Mouse (Mus musculus) embryo, embryonic 10 days (tissue): Measurements from ENCODE around the gene Cd3d.

Experiments used
- DNase-seq: peaks from one replicate; pipeline ENCODE4 v3.0.0-alpha.2; 2015; ENCODE audit warnings: low spot score

Gene Cd3d

DNA sequence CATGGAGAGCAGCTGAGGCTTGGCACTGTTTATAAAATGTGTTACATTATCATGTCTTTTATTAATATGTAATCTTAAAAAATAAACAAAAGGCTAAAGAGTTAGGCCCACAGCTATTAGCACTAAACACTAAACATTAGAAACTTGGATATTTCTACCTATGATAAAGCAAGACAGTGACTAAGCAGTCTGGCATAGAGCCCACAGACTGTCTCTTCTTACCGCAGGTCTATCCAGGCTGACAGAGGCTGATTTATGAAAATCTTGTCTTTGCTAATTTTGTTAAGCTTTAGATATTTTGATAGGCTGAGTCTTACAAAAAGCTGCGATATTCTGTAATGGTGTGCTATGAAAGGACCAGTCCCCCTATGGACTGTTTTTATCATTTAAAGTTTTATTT lies 11.7 kb downstream of the Cd3d start:
- DNase-seq: no peak

DNA sequence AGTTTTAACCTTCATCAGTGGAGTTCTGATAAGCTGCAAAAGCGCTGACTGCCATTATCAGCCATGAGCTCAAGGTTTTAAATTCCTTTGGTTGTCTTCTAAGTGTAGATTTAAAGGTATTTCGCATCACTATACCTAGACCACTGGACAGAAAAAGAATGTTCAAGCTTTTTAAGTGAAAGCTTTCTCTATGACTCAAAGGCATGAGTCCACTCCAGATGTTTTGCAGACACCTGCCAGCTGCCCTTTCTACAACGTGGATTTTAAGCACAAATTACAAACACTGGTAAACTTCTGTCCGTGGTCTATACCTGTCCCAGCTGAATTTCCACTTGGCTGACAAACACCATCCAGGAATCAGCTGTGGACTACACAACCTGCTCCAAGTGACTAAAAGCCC lies 13.4 kb downstream of the Cd3d start:
- DNase-seq: no peak

DNA sequence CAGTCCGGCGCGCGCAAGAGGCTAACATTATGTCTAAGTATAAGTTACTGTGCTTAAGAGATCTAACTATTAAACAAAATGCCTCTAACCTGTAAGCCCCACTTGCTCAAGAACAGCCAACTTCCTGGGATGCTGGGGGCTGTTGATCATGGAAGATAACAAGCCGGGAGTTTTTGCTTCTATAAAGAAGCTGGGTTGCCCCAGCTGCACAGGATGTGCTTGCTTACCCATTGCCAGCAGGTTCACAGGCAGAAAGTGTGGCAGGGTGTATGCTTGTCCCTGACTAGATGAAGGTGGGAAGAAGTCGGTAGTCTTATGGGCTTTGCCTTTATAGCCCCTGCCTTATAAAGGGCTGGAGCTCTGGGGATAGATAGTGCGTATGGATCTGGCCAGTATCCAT lies 15.0 kb downstream of the Cd3d start:
- DNase-seq: no peak

DNA sequence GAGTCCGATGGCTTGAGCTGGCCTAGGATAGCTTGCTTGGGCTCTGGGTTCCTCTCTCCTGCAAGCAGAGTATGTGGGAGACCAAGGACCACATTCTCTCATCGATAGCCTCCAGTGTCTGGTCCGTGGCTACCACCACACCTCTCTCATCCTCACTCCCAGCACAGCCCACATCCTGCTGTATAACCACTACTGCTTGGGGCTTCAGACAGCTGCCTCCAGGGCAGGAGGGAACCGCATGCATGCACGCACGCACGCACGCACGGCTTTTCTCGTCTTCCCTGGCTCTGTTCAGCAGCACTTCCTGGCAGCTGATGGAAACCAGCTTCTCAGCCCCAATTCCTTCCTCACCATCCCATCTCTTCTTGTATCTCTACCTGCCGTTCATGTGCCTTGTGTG lies 16.6 kb downstream of the Cd3d start:
- DNase-seq: no peak

DNA sequence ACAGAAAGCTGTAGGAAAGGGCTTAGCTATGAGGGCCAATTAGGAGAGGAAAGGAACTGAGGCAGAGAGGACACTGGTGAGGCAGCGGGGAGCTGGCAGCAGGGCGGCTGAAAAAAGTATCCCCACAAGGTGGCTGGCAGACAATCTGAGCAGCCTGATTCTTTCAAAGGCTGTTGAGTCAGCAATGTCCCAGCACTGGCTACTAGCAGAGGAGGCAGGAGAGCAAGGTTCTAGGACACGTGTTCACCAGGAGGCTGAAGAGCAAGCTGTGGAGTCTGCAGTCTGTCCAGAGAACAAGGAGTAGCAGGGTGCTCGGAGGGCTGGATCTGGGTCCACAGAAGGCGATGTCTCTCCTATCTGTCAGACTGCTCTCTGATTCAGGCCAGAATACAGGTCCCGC lies 17.6 kb downstream of the Cd3d start:
- no peak for DNase-seq

DNA sequence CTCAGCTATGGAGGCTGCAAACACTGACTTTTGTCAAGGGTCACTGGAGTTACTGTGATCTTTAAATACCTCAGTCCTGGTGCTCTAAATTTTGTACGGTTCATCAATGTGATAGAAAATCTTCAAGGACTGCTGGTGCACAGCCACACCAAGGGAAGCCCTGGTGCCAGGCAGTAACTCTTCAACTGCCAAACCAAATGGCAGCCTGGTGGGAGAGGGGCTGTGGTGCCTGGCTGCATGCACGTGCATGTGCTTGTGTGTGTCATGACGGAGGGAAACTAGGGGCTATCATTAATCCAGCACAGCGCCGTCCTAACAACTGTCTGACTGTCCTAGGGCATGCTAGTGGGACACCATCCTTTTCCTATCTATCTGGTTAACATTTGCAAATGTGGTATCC lies 18.2 kb downstream of the Cd3d start:
- no peak for DNase-seq

DNA sequence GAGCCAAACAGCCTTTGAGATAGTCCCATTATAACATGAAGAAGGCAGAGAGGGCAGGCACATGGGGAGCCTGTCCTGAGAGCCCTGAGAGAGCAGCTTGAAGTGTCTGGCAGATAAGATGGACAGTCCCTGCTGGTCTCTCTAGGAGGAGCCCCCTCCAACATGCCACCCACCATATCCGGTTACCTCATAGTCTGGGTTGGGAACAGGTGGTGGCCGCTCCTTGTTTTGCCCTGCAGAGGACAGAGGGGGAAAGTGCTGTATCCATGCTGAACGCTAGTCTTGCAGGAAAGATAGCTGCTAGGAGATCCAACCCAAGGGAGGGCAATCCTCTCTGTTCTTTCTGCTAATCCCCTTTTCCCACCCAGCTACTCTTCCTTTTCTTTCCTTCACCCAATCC lies 18.7 kb downstream of the Cd3d start:
- DNase-seq: no peak

DNA sequence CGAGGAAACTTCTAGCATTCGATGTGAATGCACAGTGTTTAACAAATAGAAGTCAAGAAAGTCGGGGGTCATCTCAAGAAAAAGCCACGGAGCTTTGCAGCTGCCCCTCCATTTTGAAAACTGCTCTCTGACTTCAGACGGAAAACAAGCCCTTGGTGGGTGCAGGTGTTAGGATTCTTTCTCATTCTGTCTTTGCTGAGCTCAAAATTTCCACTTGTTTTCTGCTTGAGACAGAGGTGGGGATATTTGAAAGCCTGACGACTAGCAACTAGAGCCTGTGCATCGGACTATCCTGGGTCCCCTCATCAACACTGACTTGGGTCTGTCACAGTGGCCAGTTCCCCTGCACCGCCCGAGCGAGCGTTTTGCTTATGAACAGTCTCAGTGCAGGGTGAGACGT lies 25.8 kb downstream of the Cd3d start:
- no peak for DNase-seq

DNA sequence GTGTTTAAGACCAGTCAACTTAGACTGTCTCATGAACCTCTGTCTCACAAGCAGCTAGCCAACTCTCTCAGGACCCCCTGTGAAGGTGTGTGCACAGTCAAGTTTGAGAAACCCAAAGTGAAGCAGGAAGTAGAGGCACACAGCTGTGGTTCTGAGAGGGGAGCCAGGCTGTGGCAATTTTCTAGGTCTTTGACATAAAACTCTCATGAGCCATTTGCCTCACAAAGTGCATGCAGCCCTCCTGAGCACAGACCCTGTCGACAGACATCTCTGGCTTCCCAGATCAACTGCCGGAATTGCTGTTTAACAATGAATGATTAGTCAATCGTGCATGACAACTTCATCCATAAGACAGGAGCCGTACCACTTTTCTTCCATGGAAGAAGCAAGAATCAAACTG lies 26.8 kb downstream of the Cd3d start:
- no peak for DNase-seq

DNA sequence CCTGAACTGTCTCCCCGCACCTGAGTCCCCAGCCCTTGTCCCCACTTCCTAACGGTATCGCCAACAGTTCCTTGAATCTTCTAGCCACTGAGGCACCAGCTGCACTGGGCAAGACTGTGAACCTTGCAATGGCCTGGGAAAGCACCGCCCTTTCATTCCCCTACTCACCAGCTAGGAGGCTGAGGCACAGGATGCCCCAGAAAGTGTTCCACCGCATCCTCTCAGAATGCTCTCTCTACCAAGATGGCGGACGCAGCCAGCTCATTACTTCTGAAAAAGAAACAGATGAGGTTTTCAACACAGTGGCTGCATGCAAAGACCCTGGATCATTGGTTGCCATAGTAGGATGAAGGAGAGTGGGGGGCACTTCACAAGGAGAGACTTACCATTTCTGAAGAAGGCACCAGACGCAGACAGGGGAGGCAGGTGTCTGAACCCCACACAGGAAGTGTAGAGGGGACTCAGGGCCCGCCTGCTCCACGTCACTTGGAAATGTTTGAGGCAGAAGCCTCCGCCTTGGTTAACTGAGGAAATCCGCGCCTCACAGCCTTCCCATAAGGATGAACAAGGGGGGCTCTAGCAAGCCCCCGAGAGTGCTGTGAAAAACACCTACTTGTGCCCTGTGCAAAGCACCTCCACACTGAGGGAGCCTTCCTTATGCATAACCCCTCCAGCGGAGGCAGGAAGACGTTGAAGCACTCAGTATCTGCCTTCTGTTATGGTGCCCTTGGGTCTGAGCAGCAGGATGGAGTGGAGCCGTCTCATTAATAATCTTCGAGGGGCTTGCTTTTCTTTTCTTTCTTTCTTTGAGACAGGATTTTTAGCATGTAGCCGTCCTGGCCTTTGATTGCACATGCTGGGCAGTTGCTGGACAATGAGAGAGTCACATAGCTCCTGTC lies 27.8 kb downstream of the Cd3d start, which contains the start of gene Cd3e:
Gene Cd3e (minus strand): TSS at position 448 of the 899 bp plus-strand sequence.
- no peak for DNase-seq

DNA sequence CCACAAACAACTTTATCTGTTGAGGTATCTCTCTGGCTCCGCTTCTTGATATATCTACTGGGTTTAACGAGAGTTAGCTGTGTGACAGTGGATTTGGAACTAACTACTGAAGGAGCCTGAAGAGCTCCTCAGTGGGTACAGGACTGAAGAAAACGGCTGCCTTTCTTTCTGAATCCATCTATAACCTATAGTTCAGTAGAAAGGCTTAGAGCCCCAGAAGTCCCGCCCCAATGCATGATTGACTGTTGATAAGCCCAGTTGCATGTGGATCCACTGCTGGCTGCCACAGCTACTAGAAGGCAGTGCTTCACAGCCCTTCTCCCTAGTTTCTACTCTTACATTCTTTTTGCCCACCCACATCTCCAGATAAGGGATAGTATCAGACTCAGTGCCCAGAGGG lies 28.9 kb downstream of the Cd3d start:
- no peak for DNase-seq

DNA sequence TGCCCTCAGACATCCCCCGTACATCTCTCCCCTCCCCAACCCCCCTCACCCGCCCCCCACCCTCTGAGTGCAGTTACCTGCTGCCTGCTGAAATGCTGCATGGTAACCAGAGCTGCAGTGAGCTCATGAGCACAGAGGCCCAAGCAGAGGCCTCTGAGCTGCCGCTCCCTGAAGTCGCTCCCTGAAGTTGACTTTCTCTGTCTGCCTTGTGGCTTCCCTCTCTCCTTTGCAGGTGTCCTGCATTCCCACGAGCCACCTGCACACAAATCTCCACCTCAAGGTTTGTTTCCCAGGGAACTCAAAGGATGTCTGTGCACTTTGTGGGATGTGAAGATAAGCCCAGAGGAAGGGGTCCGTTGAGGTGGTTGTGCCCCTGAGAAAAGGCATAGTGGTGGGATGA lies 29.7 kb downstream of the Cd3d start:
- no peak for DNase-seq

DNA sequence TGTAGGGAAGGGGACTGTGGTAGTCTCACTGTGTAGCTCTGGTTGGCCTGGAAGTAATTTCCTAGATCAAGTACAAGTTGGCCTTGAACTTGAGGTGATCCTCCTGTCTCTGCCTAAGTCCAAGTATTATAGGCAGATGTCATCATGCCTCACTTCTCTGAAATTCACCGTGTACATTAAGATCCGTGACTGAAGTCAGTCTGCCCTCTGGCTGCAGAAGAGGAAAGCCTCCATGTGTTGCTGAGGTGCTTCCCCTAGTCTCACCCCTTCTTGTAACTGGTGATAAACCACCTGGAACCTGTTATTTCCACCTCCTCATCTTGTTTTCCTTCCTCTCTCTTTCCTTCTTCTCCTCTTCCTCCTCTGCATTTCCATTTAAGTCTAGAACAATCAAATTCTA lies 33.3 kb downstream of the Cd3d start:
- DNase-seq: no peak

DNA sequence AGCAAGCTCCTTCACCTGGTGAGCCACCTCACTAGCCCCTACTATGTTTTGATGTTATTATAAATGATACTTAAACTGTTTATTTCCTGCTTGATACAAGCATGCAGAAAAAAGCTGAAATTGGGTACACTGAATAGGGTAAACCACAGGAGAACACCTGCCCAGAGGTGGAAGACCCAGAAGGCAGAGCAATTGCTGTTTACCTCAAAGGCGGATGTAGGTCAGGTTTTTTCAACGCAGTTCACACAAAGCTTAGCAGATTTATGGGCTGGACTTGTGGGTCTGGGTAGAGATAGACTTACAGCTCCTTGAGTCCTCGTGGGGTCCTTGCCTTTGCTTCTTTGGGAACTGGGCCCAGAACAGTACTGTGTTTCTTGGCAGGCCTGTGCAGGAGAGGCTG lies 34.3 kb downstream of the Cd3d start:
- DNase-seq: no peak

DNA sequence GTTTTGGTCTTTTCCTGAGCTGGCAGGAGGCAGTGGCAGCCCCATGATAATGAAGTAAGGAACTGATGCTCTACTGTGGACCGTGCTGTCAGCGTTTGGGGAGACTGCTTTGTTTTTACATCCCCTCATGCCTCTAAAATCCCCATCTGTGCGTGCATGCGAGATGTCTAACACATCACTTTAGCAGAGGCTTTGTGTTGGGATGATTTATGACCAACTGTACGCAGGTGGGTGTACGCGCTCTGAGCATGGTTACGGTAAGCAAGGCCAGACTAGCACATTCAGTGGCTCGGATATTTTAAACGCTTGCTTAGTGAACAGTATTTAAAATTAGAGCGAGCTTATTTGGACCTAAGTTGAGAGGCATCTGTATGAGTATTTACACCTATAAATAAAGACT lies 36.4 kb downstream of the Cd3d start:
- DNase-seq: no peak

DNA sequence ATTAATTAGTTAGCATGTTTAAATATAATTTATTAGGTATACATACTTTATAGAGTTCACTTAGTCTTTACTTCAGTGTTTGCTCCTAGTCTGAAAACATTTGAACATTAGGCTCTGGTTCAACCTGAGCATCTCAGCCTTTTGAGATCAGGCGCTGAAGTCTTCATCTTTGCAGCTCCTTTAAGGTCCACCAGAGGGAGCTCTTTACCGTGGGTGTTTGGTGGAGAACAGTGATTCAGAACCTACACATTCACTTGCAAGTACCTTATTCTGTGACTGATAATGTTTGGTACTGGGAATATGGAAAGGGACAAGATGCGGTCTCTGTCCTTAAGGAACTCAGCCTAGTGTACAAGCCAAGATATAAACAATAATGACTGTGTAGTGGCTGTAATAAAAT lies 41.2 kb downstream of the Cd3d start:
- peak; percentile 73 for DNase-seq

DNA sequence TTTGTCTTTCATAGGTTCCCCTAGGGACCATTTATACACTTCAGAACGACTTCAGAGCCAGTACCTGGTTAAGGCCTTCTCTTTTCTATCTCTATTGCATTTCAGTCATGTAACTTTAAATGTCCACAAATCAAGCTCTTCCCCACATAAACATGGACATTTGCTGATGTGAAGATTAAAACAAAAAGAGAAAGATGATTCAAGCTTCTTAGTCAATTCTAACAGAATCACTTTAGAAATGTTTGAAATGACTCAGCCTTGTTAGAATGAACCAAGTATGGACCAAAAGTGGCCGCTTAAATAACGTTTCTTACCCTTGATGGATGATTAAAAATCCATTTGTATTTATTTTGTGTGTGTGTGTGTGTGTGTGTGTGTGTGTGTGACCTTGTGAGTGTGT lies 42.1 kb downstream of the Cd3d start:
- DNase-seq: no peak

DNA sequence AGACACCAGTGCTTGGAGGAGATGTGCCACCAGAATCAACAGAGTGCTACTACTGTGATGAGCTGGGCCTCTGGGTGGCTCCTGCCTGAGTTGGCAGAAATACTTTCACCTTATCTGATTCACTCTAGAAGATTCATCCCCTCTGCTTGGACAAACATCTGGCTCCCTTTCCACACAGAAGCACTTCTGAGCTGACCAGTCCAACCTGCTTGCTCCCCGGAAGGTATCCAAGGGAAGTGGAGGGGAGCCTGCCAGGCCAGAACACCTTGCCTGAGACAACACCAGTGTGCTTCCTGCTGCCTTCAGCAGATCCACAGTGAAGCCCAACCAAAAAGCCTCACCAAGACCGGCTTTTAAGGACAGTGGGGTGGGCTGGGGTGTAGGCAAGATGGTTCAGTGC lies 42.6 kb downstream of the Cd3d start:
- no peak for DNase-seq

DNA sequence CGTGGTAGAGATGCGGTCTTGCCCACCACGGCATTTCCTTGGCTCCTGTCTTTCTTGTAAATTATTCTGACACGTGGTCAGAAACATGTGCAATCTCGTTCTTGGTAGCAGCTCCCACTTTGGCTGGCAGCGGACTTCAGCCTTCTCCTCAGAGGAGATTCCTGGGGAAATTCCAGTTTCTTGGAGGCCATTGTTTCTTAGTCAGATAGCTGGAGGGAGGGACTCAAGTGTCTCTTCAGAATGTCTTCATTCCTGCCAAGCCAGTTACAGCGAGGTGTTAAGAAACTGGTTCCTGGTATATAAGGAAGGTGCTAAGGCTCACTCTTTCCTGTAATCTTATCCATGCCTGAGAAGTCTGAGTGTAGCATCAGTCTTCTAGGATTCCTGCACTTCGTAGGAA lies 45.8 kb downstream of the Cd3d start:
- DNase-seq: no peak

DNA sequence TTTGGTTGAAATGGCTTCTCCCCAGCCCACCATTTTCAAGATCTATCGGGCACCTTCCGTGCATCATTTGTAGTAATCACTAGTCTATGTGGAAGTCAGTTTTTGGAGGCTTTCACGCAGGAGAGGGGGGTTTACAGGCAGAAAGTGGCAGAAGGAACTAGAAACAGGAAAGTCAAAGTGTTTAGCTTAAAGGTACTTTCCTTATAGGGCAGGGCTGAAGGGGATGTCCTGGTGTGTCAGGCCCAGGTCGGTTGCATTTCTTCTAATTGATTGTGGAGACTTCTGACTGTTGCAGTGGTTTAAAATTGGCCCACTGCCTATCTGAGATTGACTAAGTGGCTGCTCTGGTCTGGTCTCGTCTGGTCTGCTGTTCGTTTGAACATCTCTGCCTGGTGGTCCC lies 48.8 kb downstream of the Cd3d start:
- no peak for DNase-seq

DNA sequence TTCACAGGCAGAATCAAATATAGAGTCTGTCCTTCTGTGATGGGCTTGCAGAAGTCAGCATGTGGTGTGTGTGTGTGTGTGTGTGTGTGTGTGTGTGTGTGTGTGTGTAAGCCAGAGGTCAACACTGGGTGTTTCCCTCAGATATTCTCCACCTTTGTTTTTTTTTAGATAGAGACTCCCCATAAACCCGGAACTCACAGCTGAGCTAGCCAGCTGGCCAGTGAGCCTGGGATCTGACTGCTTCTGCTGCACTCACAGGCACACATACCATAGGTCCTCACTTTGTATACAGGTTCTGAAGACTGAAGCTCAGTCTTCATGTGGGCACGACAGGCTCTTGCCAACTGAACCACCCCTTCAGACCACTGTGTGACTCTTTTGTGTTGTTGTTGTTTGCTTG lies 50.7 kb downstream of the Cd3d start:
- no peak for DNase-seq

DNA sequence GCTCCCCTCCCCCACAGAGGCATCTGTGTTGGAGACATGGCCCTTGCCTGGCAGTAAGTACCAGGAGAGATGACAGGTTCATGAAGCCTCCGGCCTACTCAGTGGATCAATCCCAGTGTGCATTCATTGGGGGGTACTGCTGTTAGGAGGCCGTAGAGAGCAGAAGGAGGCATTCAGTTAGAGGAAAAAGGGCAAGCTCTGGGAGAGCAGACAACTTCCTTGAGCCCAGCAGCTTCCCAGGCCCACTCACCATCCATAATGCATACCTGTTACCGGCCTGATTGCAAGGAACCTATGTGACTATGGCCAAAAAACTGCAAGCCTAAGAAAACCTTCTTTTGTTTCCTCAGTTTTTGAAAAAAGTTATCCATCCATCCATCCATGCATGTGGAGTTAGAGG lies 52.9 kb downstream of the Cd3d start:
- no peak for DNase-seq
